Mouse (Mus musculus): ENCODE measurements at regions not wholly inside any gene's neighbourhood (a gene's known extent, or its start where the extent isn't known, plus 50 kb on each side); places are given as distances from the start of the nearest gene placed in this dataset.

GRCm38 (mm10) chrX:105006445-105006844 lies 73.1 kb upstream of the Pbdc1 start (continued):
- TF ChIP-seq NRF1 (IDR thresholded peaks at IDR 0.05; ENCODE audit: insufficient read depth, low read depth, low read length, poor library complexity, severe bottlenecking) (no peak), ZKSCAN1 (IDR thresholded peaks at IDR 0.05; ENCODE audit: low read depth, low read length) (no peak), MYB (IDR thresholded peaks at IDR 0.05; ENCODE audit: low read depth, low read length) (no peak), POLR2A (IDR thresholded peaks at IDR 0.05; ENCODE audit: control insufficient read depth in 1 of 2, insufficient read depth in 1 of 2, low read depth in 1 of 2, low read length in 2 of 2, poor library complexity in 1 of 2) (no peak), NELFE (IDR thresholded peaks at IDR 0.05; ENCODE audit: low read depth, low read length) (no peak), USF1 (IDR thresholded peaks at IDR 0.05; ENCODE audit: low read depth, low read length) (no peak)

Measured in MEL (cell line).